Mouse (Mus musculus): ENCODE measurements around the gene Syne1. TPM values are rescaled to one million over a fixed set of nuclear protein-coding genes. Genes with fewer than 3 reads are reported as not detected.

Syne1 gene
- polyA plus RNA-seq, 1 experiment: 19.0 TPM

DNA sequence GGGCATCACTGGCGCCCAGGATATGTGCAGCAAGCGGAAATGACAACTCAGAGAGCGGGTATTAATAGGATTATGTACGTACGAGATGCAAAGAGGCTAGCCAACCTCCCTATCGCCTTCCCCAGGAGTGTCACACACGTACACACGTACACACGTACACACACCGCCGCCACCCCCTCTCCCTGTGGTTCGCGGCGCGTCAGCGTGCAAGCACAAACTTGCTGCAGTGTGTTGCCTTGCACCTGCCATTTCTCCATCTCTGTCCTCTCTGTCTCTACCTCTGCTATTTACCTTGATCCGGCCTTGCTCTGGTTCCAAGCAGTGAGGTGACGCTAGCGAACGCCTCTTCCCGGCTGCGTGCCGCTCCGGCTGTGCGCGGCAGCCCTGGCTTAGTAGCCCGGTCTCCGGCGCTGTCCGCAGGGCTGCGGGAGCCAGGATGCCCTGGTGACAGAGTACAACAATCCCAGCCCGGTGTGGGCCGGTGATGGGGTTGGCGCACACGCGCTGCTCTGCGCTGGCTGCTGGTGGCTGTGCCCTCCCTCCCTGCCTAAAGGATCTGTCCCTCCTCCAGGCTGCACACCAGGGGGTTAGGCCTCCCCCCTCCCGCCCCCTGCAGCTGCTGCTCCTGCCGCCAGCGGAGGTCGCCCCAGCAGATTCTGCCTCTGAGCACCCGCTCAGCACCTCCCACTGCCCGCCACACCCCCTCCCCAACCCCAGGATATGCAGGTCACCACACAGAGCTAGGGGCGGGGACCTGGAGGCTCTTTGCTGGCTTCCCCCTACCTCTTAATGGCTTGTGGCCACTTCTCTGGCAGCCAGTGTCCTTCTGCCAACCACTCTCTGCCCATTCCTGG, 887 bp downstream of the Syne1 start:
- H3K79me2 ChIP-seq (ENCODE audit: control insufficient read depth, insufficient read depth): no peaks in the 10 kb centered on the region
- H3ac ChIP-seq (ENCODE audit: control insufficient read depth, insufficient read length): no peak overlapping the region
- no peaks in the 10 kb centered on the region for H3K36me3 ChIP-seq (ENCODE audit: control insufficient read depth, insufficient read depth)
- peaks cover 6% of the 10 kb centered on the region for H3K27me3 ChIP-seq (ENCODE audit: control insufficient read depth, insufficient read depth, insufficient read length)
- no peak overlapping the region for H3K4me3 ChIP-seq
- TF ChIP-seq MYOD1 (IDR thresholded peaks at IDR 0.05; ENCODE audit: control insufficient read depth in 1 of 3, insufficient read length in 2 of 3, low read depth in 2 of 3) (no peak), REST (IDR thresholded peaks at IDR 0.05; ENCODE audit: insufficient read depth, insufficient read length) (no peak), CEBPB (IDR thresholded peaks at IDR 0.05; ENCODE audit: insufficient read depth, poor library complexity, severe bottlenecking) (no peak), TCF12 (IDR thresholded peaks at IDR 0.05; ENCODE audit: insufficient read depth, poor library complexity, severe bottlenecking) (no peak), MYOG (IDR thresholded peaks at IDR 0.05; ENCODE audit: control insufficient read depth in 1 of 3, insufficient read depth in 1 of 3, insufficient read length in 2 of 3, low read depth in 2 of 3) (no peak), E2F4 (IDR thresholded peaks at IDR 0.05; ENCODE audit: insufficient read depth) (no peak), TCF3 (IDR thresholded peaks at IDR 0.05; ENCODE audit: insufficient read length, low read depth) (no peak), POLR2A (IDR thresholded peaks at IDR 0.05; ENCODE audit: insufficient read length, low read depth) (no peak), MAX (IDR thresholded peaks at IDR 0.05; ENCODE audit: low read depth) (no peak), SRF (IDR thresholded peaks at IDR 0.05; ENCODE audit: control insufficient read depth, insufficient read length, low read depth) (no peak), USF1 (IDR thresholded peaks at IDR 0.05; ENCODE audit: low read depth) (no peak), POLR2AphosphoS2 (IDR thresholded peaks at IDR 0.05; ENCODE audit: insufficient read length, low read depth) (no peak)
- no peak overlapping the region for H3K4me2 ChIP-seq (ENCODE audit: low read depth)

- TF ChIP-seq TCF3 (IDR thresholded peaks at IDR 0.05; ENCODE audit: insufficient read length, low read depth) (no peak), CEBPB (IDR thresholded peaks at IDR 0.05; ENCODE audit: insufficient read depth, poor library complexity, severe bottlenecking) (no peak), POLR2A (IDR thresholded peaks at IDR 0.05; ENCODE audit: insufficient read length, low read depth) (no peak), POLR2AphosphoS2 (IDR thresholded peaks at IDR 0.05; ENCODE audit: insufficient read length, low read depth) (no peak), MYOD1 (IDR thresholded peaks at IDR 0.05; ENCODE audit: control insufficient read depth in 1 of 3, insufficient read length in 2 of 3, low read depth in 2 of 3) (no peak), REST (IDR thresholded peaks at IDR 0.05; ENCODE audit: insufficient read depth, insufficient read length) (no peak), MYOG (IDR thresholded peaks at IDR 0.05; ENCODE audit: control insufficient read depth in 1 of 3, insufficient read depth in 1 of 3, insufficient read length in 2 of 3, low read depth in 2 of 3) (no peak), E2F4 (IDR thresholded peaks at IDR 0.05; ENCODE audit: insufficient read depth) (no peak), SRF (IDR thresholded peaks at IDR 0.05; ENCODE audit: control insufficient read depth, insufficient read length, low read depth) (no peak), MAX (IDR thresholded peaks at IDR 0.05; ENCODE audit: low read depth) (no peak)
- Histone ChIP-seq H3K27me3 (ENCODE audit: control insufficient read depth, insufficient read depth, insufficient read length) (peaks cover 6% of the 10 kb centered on the region), H3ac (ENCODE audit: control insufficient read depth, insufficient read length) (no peak overlapping the region), H3K79me2 (ENCODE audit: control insufficient read depth, insufficient read depth) (no peaks in the 10 kb centered on the region), H3K36me3 (ENCODE audit: control insufficient read depth, insufficient read depth) (no peaks in the 10 kb centered on the region), H3K4me3 (no peak overlapping the region), H3K4me2 (ENCODE audit: low read depth) (no peak overlapping the region)
Measured at GRCm38 (mm10) chr10:5549871-5550167, 1.5 kb downstream of the Syne1 start.

DNA sequence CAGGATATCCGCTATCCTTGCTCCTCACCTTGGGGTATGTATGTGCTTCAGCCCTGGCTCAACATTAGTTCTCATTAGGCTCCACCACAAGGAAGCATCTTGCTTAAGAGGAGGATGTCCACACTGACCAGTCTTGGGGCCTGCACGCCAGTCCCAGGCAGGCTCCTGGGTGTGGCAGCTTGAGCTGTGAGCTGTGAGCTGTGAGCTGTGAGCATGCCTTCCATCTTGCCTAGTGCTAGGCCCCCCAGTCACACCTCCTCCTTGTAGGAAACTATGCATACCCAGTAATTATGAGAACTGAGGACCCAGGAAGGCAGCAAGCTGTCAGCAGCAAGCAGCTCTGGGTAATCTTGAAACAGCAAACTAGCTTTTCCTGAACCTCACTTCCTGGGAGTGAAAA, 2.6 kb downstream of the Syne1 start:
- no peak overlapping the region for H3K4me3 ChIP-seq
- H3ac ChIP-seq (ENCODE audit: control insufficient read depth, insufficient read length): no peak overlapping the region

GRCm38 (mm10) chr10:5547769-5548168, 3.5 kb downstream of the Syne1 start:
- Histone ChIP-seq H3ac (ENCODE audit: control insufficient read depth, insufficient read length) (no peak overlapping the region), H3K27me3 (ENCODE audit: control insufficient read depth, insufficient read depth, insufficient read length) (peaks cover 6% of the 10 kb centered on the region), H3K79me2 (ENCODE audit: control insufficient read depth, insufficient read depth) (no peaks in the 10 kb centered on the region), H3K36me3 (ENCODE audit: control insufficient read depth, insufficient read depth) (no peaks in the 10 kb centered on the region), H3K4me2 (ENCODE audit: low read depth) (no peak overlapping the region), H3K4me3 (no peak overlapping the region)
- no peak for TF ChIP-seq MAX (IDR thresholded peaks at IDR 0.05; ENCODE audit: low read depth)
- TF ChIP-seq POLR2A (IDR thresholded peaks at IDR 0.05; ENCODE audit: insufficient read length, low read depth): no peak
- TF ChIP-seq E2F4 (IDR thresholded peaks at IDR 0.05; ENCODE audit: insufficient read depth): no peak
- no peak for TF ChIP-seq POLR2AphosphoS2 (IDR thresholded peaks at IDR 0.05; ENCODE audit: insufficient read length, low read depth)
- no peak for TF ChIP-seq REST (IDR thresholded peaks at IDR 0.05; ENCODE audit: insufficient read depth, insufficient read length)
- TF ChIP-seq TCF3 (IDR thresholded peaks at IDR 0.05; ENCODE audit: insufficient read length, low read depth): no peak
- no peak for TF ChIP-seq MYOG (IDR thresholded peaks at IDR 0.05; ENCODE audit: control insufficient read depth in 1 of 3, insufficient read depth in 1 of 3, insufficient read length in 2 of 3, low read depth in 2 of 3)
- no peak for TF ChIP-seq SRF (IDR thresholded peaks at IDR 0.05; ENCODE audit: control insufficient read depth, insufficient read length, low read depth)
- no peak for TF ChIP-seq MYOD1 (IDR thresholded peaks at IDR 0.05; ENCODE audit: control insufficient read depth in 1 of 3, insufficient read length in 2 of 3, low read depth in 2 of 3)
- no peak for TF ChIP-seq USF1 (IDR thresholded peaks at IDR 0.05; ENCODE audit: low read depth)
- TF ChIP-seq TCF12 (IDR thresholded peaks at IDR 0.05; ENCODE audit: insufficient read depth, poor library complexity, severe bottlenecking): no peak
- no peak for TF ChIP-seq CEBPB (IDR thresholded peaks at IDR 0.05; ENCODE audit: insufficient read depth, poor library complexity, severe bottlenecking)

More for the DNA sequence above, 2.6 kb downstream of the Syne1 start:
- peaks cover 6% of the 10 kb centered on the region for H3K27me3 ChIP-seq (ENCODE audit: control insufficient read depth, insufficient read depth, insufficient read length)
- no peaks in the 10 kb centered on the region for H3K79me2 ChIP-seq (ENCODE audit: control insufficient read depth, insufficient read depth)
- no peak overlapping the region for H3K4me2 ChIP-seq (ENCODE audit: low read depth)
- H3K36me3 ChIP-seq (ENCODE audit: control insufficient read depth, insufficient read depth): no peaks in the 10 kb centered on the region
- TF ChIP-seq CEBPB (IDR thresholded peaks at IDR 0.05; ENCODE audit: insufficient read depth, poor library complexity, severe bottlenecking) (no peak), POLR2AphosphoS2 (IDR thresholded peaks at IDR 0.05; ENCODE audit: insufficient read length, low read depth) (no peak), POLR2A (IDR thresholded peaks at IDR 0.05; ENCODE audit: insufficient read length, low read depth) (no peak), TCF3 (IDR thresholded peaks at IDR 0.05; ENCODE audit: insufficient read length, low read depth) (no peak), MYOG (IDR thresholded peaks at IDR 0.05; ENCODE audit: control insufficient read depth in 1 of 3, insufficient read depth in 1 of 3, insufficient read length in 2 of 3, low read depth in 2 of 3) (no peak), MAX (IDR thresholded peaks at IDR 0.05; ENCODE audit: low read depth) (no peak), SRF (IDR thresholded peaks at IDR 0.05; ENCODE audit: control insufficient read depth, insufficient read length, low read depth) (no peak), REST (IDR thresholded peaks at IDR 0.05; ENCODE audit: insufficient read depth, insufficient read length) (no peak), TCF12 (IDR thresholded peaks at IDR 0.05; ENCODE audit: insufficient read depth, poor library complexity, severe bottlenecking) (no peak), MYOD1 (IDR thresholded peaks at IDR 0.05; ENCODE audit: control insufficient read depth in 1 of 3, insufficient read length in 2 of 3, low read depth in 2 of 3) (no peak), USF1 (IDR thresholded peaks at IDR 0.05; ENCODE audit: low read depth) (no peak), E2F4 (IDR thresholded peaks at IDR 0.05; ENCODE audit: insufficient read depth) (no peak)

All from myocyte (in vitro differentiated cells).